Mouse (Mus musculus) heart, adult 2 months (tissue): ENCODE measurements at regions not wholly inside any gene's neighbourhood (a gene's known extent, or its start where the extent isn't known, plus 50 kb on each side); places are given as distances from the start of the nearest gene placed in this dataset.

ENCODE experiments used
- DNase-seq, 2 experiments: peaks; one replicate each; pipeline ENCODE4 v3.0.0; 2021
- H3K27ac ChIP-seq: fragments of 200-600 bp; 2 replicates; pipeline ENCODE4 v1.8.1; 2022
- H3K27me3 ChIP-seq: fragments of 200-500 bp; 2 replicates; pipeline ENCODE4 v1.6.1; 2012; ENCODE audit warnings: mild to moderate bottlenecking, low read length, inconsistent platforms, mixed read lengths; ENCODE audit not compliant: control insufficient read depth, insufficient read depth
- H3K36me3 ChIP-seq: fragments of 200-500 bp; 2 replicates; pipeline ENCODE4 v1.6.1; 2012; ENCODE audit warnings: low read length, inconsistent platforms; ENCODE audit not compliant: control insufficient read depth, insufficient read depth
- H3K4me1 ChIP-seq: fragments of 200-500 bp; 2 replicates; pipeline ENCODE4 v1.6.1; 2011; ENCODE audit warnings: low read length; ENCODE audit not compliant: control insufficient read depth, insufficient read depth
- H3K4me3 ChIP-seq: fragments of 200-600 bp; 2 replicates; pipeline ENCODE4 v1.8.1; 2022
- H3K79me2 ChIP-seq: fragments of 200-500 bp; replicated peaks from 2 replicates; pipeline ENCODE4 v1.6.1; 2012; ENCODE audit warnings: mild to moderate bottlenecking, inconsistent platforms, low read length, moderate library complexity, mixed read lengths; ENCODE audit not compliant: control insufficient read depth, insufficient read depth
- H3K9ac ChIP-seq: fragments of 200-500 bp; 2 replicates; pipeline ENCODE4 v1.6.1; 2012; ENCODE audit warnings: low read depth, mild to moderate bottlenecking, control low read depth, inconsistent platforms, low read length, mixed read lengths
- CTCF ChIP-seq: fragments of 200-600 bp; IDR thresholded peaks from 2 replicates; pipeline ENCODE4 v1.8.1; 2022; ENCODE audit warnings: antibody characterized with exemption, mild to moderate bottlenecking, moderate library complexity
- EP300 ChIP-seq: fragments of 200-500 bp; IDR thresholded peaks from 2 replicates; pipeline ENCODE4 v1.6.1; 2011; ENCODE audit warnings: low read depth, low read length, control low read depth; ENCODE audit not compliant: insufficient read depth
- POLR2A ChIP-seq: fragments of 200-500 bp; IDR thresholded peaks from 2 replicates; pipeline ENCODE4 v1.6.1; 2011; ENCODE audit warnings: mild to moderate bottlenecking, low read depth, low read length, control low read depth; ENCODE audit not compliant: insufficient read depth
- WGBS: fragments of 180-500 bp; shearing (Covaris S2); methylation state at CpG from one replicate; pipeline ENCODE4 v1.1.7; 2018; 5-methylcytosine and 5-hydroxymethylcytosine counted together
- intact Hi-C: fragments of 180-260 bp; cut with DNase I; formaldehyde crosslinking; loops from one replicate; pipeline ENCODE4 v1.15.1; 2025

DNA sequence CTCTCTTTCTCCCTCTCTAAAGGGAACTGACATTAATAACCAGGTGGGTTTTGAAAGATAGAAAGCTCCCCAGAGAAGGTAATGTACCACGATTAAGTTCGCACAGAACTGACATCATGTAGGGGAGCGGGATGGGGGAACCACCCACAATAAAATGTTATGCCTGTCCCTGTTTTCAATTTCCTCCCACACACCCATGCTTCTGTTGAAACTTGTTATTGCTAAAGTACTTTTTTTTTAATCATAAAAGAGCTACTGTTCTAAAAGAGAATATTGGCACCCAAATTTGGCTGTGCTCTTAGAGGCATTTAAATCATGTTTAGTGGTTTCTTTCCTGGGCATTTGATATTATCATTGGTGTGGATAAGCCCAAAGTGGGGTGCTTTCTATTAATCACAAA lies 82.6 kb upstream of the Phactr1 start:
- H3K9ac ChIP-seq, result no peak overlapping the region
- TF ChIP-seq CTCF (no peak), EP300 (no peak), POLR2A (no peak)
- no peaks in the 10 kb centered on the region for H3K27me3 ChIP-seq
- 72% methylated on average over 3 of the region's 3 CpGs for WGBS
- H3K27ac ChIP-seq, result no peak overlapping the region
- H3K4me3 ChIP-seq, result no peak overlapping the region
- no peaks in the 10 kb centered on the region for H3K79me2 ChIP-seq
- H3K4me1 ChIP-seq, result no peaks in the 10 kb centered on the region
- DNase-seq, result no peak
- intact Hi-C loops, result no loop called here
- H3K36me3 ChIP-seq, result no peaks in the 10 kb centered on the region

DNA sequence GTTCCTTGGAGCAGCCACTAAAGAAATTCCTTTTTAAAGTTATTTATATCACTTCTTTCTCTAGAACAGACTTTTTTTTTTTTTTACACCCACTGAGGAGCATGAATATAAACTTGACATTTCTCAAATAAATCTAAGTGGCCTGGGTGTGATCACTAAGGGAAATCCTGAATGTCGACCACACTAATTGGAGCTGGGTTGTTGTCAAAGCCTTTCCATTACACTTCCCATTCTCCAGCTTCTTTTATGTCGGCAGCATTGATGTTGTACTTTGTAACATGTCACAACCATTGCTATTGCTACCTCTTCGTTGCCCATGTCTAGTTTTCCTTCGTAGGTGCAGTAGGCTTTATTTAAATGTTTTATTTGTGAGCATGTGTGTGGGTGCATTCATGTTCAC lies 77.1 kb upstream of the Phactr1 start:
- no peaks in the 10 kb centered on the region for H3K4me1 ChIP-seq
- H3K9ac ChIP-seq, result no peak overlapping the region
- no peak overlapping the region for H3K27ac ChIP-seq
- H3K27me3 ChIP-seq, result no peaks in the 10 kb centered on the region
- 74% methylated on average over 4 of the region's 4 CpGs for WGBS
- TF ChIP-seq POLR2A, result no peak
- no peak overlapping the region for H3K4me3 ChIP-seq
- no peaks in the 10 kb centered on the region for H3K36me3 ChIP-seq
- H3K79me2 ChIP-seq, result no peaks in the 10 kb centered on the region
- DNase-seq, result no peak
- intact Hi-C loops, result no loop called here

DNA sequence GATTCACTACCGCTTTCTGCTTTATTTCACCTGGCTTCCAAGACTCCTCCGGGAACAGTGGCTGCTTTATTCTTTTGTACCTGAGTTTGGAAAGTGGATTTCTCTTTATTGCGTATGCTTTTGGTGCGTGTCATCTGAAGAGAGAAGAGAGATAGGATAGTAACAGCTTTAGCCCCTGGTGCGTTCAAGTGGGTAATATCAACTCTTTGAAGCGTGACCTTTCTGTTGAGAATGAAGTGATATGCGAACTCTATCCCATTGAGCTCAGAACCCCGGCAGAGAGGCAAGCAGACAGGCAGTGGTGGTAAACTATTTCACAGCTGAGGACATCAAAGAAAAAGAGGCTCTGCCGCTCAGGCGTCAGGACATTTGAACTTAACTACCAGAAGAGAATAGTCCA lies 72.7 kb upstream of the Phactr1 start:
- no peak overlapping the region for H3K4me3 ChIP-seq

DNA sequence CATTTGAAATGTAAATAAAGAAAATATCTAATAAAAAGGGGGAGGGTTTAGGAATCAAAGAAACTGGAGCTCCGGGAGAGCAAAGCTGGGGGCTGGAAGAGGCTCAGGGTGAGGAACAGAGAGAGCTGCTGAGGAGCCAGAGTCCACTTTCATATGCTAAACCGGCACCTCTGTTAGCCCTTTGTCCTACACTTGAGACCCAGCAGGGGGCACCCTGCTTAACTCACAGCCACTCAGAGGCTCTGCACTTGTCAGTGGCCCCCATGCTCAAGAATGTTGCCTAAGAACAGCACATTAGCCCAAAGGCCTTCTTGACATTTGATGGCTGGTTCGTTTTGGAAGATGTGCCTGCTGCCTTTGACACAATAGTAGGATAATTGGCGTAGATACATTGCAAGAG lies 71.5 kb upstream of the Phactr1 start:
- intact Hi-C loops, result no loop called here
- TF ChIP-seq CTCF (peak; percentile 30; the same call in 1 of the 2 replicates), POLR2A (no peak)
- no peak overlapping the region for H3K4me3 ChIP-seq
- no peaks in the 10 kb centered on the region for H3K4me1 ChIP-seq
- H3K79me2 ChIP-seq, result no peaks in the 10 kb centered on the region
- no peaks in the 10 kb centered on the region for H3K36me3 ChIP-seq
- no peak overlapping the region for H3K27ac ChIP-seq
- H3K27me3 ChIP-seq, result no peaks in the 10 kb centered on the region
- WGBS, result 56% methylated on average over 4 of the region's 4 CpGs
- no peak overlapping the region for H3K9ac ChIP-seq
- DNase-seq, result no peak

More for the DNA sequence above, 72.7 kb upstream of the Phactr1 start:
- H3K4me1 ChIP-seq, result no peaks in the 10 kb centered on the region
- no peaks in the 10 kb centered on the region for H3K27me3 ChIP-seq
- no peaks in the 10 kb centered on the region for H3K79me2 ChIP-seq
- no peak for TF ChIP-seq EP300
- TF ChIP-seq CTCF, result no peak
- no peak for TF ChIP-seq POLR2A
- no peak for DNase-seq
- 69% methylated on average over 10 of the region's 10 CpGs for WGBS
- H3K36me3 ChIP-seq, result no peaks in the 10 kb centered on the region
- no peak overlapping the region for H3K27ac ChIP-seq
- no peak overlapping the region for H3K9ac ChIP-seq
- intact Hi-C loops, result no loop called here

DNA sequence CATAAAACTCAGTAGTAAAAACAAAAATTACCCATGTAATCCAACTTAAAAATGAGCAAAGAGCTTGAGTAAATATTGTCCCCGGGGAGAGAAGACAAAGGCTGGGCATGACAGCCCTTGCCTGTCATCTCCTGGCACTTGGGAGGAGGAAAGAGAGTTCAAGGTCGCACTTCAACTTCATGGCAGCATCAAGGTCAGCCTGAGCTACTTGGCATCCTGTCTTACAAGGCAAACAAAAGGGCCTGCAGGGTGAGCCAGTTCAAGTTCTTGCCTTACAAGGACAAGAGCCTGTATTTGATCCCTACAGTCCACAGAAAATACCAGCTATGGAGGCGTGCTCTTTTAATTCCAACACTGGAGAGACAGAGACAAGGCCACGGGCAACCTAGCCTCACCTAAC lies 67.1 kb upstream of the Phactr1 start:
- no peak overlapping the region for H3K4me3 ChIP-seq

DNA sequence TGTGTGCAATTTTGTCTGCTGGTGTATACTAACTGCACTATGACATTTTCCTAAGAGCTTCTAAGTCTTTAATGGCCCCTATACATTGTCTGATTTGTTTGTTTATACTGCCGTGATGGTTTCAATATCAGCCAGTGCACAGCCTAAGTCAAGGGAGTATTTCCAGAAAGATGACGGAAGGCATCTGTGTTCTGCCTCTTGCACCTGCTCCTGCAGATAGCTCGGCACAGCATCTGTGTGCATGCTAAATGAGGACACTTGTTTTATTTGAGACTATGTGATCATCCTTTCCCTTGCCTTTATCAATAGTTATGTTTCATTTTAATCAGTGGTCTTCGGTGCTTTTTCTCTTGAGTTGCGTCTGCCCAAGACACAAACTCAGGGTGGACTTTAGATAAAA lies 64.6 kb upstream of the Phactr1 start:
- WGBS, result 61% methylated on average over 5 of the region's 5 CpGs
- no peaks in the 10 kb centered on the region for H3K36me3 ChIP-seq

More for the DNA sequence above, 67.1 kb upstream of the Phactr1 start:
- Histone ChIP-seq H3K36me3 (no peaks in the 10 kb centered on the region), H3K79me2 (no peaks in the 10 kb centered on the region), H3K27me3 (no peaks in the 10 kb centered on the region), H3K4me1 (no peaks in the 10 kb centered on the region; the same call in 1 of the 2 replicates), H3K9ac (no peak overlapping the region), H3K27ac (no peak overlapping the region)
- WGBS, result 77% methylated on average over 4 of the region's 4 CpGs
- DNase-seq, result no peak
- TF ChIP-seq CTCF (no peak), POLR2A (no peak), EP300 (no peak)
- intact Hi-C loops, result no loop called here

DNA sequence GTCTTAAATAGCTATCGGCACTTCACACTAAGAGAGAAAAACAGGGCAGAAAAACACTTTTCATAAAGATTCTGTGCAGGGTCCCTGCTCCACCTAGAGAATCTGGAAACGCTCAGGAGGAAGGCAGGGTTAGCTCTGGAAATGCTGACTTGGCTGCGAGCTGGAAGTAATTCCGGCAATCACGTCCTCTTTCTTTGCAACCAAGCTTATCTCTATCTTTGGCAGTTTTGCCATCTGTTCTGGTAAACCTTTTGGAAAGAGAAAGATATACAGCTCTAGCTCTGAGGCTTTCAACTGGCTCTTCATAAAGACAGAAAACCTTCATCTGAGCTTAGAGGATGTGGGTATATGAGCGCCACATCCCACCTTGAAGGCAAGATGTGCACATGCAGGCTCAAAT lies 63.2 kb upstream of the Phactr1 start:
- no peaks in the 10 kb centered on the region; the same call in 1 of the 2 replicates for H3K4me1 ChIP-seq
- intact Hi-C loops, result no loop called here
- no peaks in the 10 kb centered on the region for H3K79me2 ChIP-seq
- 64% methylated on average over 6 of the region's 6 CpGs for WGBS
- H3K4me3 ChIP-seq, result no peak overlapping the region
- no peak overlapping the region for H3K9ac ChIP-seq
- H3K36me3 ChIP-seq, result no peaks in the 10 kb centered on the region
- TF ChIP-seq POLR2A (no peak), EP300 (no peak), CTCF (no peak)
- no peak overlapping the region for H3K27ac ChIP-seq
- no peaks in the 10 kb centered on the region for H3K27me3 ChIP-seq
- no peak for DNase-seq

More for the DNA sequence above, 64.6 kb upstream of the Phactr1 start:
- H3K79me2 ChIP-seq, result no peaks in the 10 kb centered on the region
- DNase-seq, result no peak
- H3K27me3 ChIP-seq, result no peaks in the 10 kb centered on the region
- H3K4me1 ChIP-seq, result no peaks in the 10 kb centered on the region; the same call in 1 of the 2 replicates
- H3K9ac ChIP-seq, result no peak overlapping the region
- intact Hi-C loops, result no loop called here
- no peak overlapping the region for H3K4me3 ChIP-seq
- no peak overlapping the region for H3K27ac ChIP-seq
- no peak for TF ChIP-seq EP300
- no peak for TF ChIP-seq CTCF
- no peak for TF ChIP-seq POLR2A
